Mouse (Mus musculus) adrenal gland, postnatal 10 days (tissue): ENCODE measurements around the gene Sh3pxd2a. TPM values are rescaled to one million over a fixed set of nuclear protein-coding genes. Genes with fewer than 3 reads are reported as not detected.

Experiments used
- DNase-seq: peaks from one replicate; pipeline ENCODE4 v3.0.0; 2021; ENCODE audit warnings: mixed read lengths
- total RNA-seq, 2 experiments: library from RNA; stranded (reverse); gene quantifications; 2 replicates each; pipeline ENCODE4 v1.2.3; 2021

Gene Sh3pxd2a
- total RNA-seq, 2 experiments from 2014 or later = 138 to 164 TPM

DNA sequence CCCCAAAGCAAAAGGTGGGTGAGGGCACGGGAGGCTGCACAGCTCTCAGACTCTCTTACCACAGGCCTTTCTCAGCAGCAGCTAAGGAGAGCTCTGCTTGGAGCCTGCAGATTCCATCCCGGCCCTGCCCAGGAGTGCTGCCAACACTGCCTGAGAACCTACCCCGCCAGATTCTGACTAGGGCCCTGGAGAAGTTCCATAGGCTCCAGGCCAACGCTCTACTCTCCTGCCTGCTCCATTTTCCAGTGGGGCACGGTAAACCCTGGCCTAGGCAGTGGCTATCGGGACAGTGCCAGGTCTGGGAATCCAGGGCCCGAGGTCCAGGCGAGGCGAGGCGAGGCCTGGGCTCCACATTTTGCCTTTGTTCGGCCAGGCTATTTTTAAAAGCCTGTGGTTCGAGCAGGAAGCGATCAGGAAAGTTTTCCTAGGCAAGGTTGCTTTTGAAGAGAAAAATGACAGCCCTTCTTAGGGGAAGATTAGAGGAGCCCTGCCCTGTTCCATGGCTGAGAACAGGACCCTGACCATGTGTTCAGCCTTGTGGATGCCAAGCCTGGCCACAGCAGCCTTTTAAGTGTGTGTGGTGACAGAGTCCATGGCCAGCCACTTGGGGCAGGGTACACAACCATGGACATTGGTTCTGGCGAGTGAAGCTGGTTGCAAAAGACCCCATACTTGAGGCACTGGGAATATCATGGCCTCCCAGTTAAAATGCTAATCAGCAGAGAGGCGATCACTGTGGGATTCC, 184.2 kb downstream of the Sh3pxd2a start:
- peak; percentile 83 for DNase-seq

DNA sequence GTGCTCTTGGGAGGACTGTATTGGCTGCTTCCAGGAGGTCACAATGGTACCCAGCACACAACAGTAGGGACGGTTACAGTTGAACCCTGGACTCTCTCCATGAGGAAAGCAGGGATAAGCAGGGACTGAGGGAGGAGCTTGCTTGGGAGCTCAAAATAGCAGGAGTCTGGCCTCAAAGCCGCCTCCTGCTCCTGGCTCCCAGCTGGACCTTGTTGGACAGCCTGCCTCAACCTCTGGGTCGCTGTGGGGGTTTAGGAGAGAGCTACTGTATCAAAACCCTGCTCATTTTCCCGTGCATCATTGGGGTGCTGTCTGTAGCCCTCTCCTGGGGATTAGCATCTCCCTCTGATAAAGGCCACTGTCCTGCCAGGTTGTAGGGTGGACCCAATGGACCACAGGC, 184.8 kb downstream of the Sh3pxd2a start:
- no peak for DNase-seq

DNA sequence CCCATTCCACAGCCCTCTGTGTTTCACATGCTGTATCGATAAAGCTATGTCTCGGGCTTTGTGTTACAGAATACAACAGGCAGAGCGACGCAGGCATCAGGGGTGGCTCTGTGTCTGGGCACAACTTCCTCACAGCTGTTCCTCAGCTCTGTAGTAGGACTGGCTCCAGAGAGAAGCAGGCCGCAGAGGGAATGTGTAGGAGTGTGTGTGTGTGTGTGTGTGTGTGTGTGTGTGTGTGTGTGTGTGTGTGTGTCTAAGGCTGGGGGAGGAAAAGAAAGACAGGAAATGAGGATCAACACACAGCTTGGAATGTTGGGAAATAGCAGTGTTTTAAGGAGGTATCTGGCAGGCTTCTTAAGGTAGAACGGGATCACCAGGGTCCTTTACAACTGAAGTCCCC, 187.5 kb downstream of the Sh3pxd2a start:
- no peak for DNase-seq

DNA sequence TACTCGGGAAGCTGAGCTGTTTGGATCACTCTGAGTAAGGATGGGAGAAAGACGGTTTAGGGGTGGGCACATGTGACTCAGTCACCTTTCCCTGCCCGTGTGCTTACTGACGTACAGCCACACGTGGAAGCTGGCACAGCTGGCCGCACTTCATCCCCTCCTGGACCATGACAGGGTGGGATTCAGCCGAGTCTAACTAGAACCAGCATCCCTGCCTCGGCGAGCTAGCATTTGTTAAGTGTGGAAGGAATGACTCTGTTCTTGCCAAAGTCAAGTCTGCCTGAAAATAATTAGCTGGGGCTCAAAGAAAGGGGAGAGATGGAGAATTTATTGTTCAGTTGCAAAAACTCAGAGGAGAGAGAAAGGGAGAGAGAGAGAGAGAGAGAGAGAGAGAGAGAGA, 193.7 kb downstream of the Sh3pxd2a start:
- DNase-seq = no peak

DNA sequence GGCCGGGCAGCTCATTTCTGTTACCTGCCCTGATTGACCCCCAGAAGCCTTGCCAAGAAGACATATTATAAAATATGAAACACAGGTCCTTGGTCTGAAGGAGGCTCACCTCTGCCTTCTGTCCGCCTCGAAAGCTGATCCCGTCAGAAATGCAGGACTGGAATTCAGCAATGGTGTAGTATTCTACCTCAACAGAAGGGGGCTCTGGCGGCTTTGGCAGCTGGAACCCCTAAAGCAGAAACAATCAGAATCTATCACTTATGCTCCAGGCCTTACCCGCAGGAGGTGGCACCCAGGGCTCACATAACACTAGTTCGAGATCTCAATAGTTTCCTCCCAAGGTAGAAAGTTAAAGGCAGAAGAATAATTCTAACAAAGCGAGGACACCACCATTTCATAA, 194.5 kb downstream of the Sh3pxd2a start:
- DNase-seq = no peak

DNA sequence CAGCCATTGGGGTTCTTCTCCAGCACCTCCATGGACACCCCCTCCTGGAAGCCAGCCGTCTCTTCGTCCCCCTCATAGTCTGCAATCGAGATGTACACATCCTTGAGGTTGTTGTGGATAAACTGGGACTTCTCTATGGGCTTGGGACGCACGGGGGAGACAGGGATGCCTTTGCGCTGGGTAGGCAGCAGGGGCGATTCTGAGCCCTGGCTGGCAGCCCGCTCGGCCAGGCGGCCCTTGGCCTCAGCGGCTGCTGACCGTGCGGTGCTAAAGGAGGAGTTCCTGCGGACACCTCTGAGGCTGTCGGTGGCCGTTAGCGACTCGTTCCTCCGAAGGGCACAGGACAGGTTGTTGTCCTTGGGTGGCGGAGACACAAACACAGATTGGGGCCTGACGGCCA, 197.1 kb downstream of the Sh3pxd2a start:
- no peak for DNase-seq

DNA sequence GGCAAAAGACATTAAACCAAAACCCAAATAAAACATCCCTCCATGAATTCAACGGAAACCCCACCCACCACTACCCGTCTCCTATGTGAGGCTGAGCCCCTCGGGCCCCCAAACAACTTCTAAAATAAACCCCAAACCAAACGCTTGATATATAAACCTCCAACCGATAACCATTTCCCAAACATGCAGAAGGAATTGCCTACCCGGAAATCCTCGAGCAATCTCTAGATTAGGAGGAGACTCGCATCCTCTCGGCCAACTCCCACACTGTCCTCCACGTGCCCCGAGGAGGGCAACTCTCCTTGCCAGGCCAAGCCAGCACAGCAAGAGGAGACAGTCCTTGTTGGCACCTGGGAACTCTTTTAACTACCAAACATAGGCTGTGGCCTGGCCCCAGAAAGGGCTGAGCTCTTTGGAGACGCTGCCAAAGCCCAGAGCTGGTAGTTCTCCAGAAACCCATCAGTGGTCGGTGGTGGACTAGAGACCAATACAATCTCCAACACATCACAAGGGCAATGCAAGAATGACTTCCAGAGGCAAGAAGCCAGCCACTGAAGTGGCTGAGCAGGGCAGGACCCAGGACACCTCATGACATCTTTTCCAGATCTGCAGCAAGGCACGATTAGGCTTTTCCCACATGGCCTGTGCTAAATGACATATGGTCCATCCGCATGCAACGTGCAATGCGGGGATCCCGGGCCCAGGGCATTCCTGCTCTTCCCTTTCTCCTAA, 198.0 kb downstream of the Sh3pxd2a start:
- DNase-seq = no peak

DNA sequence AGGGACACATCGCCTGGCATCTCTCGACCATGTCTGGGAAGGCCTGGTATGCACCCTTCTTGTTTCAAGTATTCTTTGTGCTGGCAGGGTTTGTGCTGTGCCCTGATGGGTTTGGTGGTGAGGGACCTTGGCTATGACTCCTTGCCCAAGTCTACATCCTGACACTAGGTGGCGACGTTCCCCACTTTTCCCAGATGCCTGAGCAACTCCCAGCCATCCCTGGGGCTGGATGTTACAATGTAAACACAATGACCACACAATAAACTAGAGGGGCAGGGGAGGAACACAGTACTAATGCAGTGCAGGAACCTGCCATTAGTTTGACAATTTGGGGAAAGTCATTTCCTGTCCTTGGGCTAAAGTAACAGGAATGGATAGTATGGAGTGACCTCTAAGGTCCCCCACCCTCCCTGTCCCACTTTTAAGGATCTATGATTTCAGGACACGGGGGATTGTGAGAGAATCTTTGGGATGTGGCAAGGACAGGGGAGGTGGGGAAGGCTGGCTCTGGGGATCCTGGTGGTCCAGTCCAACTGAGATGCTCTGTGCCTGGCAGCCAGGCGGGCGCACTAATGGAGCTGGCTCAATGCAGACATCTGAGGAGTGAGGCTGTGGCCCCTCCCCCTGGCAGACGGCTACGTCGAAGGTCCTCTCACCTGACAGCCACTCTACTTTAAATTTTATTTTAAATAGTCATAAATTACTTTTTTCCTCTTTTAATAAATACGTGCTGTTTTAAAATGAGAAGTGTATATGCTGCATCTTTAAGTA, 199.7 kb downstream of the Sh3pxd2a start:
- DNase-seq = peak; percentile 86

DNA sequence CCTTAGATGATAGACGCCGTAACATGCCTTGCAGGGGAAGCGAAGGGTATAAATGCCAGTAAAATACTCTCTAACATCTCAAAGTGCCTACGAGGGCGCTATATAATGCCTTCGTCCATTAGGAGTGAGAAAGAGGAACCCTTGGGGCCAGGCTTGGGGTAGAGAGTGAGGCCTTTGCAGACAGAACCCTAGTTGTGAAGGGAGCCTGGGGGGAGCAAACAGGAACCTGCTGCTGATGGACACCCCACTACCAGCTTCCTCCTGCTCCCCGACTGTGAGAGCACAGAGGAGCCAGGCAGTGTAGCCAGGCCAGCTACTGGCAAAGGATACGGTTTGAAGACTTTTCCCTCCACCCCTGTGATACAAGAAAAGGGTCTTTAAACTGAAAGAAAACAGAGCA, 200.6 kb downstream of the Sh3pxd2a start:
- DNase-seq = no peak

DNA sequence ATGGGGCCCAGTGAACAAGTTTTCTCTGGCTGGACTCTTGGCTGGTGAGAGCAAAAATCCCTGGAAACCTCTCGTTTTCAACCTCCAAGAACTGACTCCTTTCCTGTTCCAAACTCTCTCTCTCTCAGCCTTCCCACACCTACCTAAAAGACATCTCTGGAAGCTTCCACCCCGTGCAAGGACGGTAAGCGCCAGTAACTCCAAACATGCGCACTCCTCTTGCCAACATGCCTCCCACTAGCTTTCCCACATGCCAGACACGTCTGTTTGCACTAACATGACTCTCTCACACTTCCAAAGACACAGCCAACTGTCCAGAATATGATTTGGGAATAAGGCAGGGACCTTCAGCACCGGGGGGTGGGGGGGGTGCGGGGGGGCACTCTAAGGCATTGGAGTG, 203.0 kb downstream of the Sh3pxd2a start:
- DNase-seq = no peak

DNA sequence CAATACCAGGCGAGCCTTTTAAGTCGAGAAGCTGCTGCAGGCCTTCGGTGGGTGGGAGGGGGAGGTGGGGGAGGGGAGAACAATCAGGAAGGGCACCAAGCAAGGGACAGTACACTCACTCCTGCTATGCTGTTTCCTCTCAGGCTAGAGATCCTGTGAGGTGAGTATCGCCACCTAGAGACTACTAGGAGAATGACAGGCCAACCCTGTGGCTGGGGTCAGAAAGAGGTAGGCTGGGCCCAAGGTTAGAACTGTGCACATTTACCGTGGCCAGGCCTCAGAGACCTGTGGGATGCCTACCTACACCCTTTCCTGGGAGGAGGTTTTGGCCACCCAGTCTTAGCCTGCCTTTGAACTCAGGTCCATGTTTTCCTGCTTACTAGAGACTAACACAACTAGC, 204.6 kb downstream of the Sh3pxd2a start:
- DNase-seq = no peak

DNA sequence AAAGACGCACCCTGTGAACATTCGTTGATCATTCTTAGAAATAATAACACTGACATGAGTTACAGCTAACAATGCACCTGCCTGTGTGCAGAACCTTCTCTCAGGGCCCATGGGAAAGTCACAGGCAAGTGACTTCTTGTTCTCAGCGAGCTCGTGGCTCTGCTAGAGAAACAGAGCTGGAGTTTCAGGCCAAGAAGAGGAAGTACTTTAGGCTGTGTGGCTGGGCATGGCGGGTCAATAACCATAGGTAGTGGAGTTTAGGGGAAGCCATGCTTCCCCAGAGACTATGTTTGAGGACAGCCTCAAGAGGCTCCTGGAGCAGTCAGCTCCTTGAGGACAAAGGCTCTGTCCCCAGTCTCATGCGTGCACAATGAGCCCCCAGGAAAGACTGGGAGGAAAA, 208.3 kb downstream of the Sh3pxd2a start:
- no peak for DNase-seq

DNA sequence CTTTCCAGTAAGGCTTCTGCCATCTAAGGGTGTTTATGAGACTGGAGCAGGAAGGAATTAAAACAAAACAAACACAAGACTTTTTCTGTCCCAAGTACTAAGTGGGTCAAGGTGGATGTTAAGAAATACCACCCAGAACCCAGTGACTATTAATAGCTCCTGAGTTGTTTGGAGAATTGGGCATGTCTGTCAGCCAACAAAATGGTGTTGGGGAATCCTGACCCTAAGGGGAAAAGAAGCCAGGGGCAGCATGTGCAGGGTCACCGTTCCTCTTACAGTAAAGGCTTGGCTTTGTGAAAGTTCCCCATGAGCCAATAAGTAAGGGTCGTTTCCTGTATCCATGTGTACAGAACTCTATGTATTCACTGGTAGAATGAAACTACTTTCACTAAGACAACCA, 209.2 kb downstream of the Sh3pxd2a start:
- no peak for DNase-seq

DNA sequence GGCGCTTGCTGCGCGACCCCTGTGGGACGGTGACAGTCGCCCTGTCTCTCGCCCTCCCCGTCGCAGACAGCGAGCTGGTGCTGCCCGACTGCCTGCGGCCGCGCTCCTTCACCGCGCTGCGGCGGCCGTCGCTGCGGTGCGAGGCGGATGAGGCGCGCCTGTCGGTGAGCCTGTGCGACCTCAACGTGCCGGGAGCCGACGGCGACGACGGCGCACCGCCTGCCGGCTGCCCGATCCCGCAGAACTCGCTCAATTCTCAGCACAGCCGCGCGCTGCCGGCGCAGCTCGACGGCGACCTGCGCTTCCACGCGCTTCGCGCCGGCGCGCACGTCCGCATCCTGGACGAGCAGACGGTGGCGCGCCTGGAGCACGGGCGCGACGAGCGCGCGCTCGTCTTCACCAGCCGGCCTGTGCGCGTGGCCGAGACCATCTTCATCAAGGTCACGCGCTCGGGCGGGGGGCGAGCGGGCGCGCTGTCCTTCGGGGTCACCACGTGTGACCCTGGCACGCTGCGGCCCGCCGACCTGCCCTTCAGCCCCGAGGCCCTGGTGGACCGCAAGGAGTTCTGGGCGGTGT, 211.1 kb downstream of the Sh3pxd2a start:
- peak; percentile 46 for DNase-seq

DNA sequence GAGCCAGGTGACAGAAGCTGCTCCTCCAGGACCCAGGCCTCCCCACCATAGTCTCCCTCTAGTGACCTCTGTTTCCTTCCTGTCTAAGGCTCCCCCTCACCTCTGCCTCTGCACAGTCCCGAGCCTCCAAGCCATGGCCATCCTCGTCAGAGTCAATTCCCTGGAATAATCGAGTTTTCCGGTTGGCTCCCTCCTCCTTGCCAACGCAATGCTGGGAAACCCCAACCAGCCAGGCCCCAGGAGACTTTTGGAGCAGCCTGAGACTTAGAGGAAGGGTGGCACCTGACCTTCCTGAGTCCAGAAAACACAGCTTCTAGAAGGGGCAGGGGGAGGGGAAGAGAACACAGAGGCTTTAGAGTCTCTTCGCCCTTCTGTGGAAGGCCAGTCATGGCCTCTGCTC, 213.3 kb downstream of the Sh3pxd2a start:
- no peak for DNase-seq

DNA sequence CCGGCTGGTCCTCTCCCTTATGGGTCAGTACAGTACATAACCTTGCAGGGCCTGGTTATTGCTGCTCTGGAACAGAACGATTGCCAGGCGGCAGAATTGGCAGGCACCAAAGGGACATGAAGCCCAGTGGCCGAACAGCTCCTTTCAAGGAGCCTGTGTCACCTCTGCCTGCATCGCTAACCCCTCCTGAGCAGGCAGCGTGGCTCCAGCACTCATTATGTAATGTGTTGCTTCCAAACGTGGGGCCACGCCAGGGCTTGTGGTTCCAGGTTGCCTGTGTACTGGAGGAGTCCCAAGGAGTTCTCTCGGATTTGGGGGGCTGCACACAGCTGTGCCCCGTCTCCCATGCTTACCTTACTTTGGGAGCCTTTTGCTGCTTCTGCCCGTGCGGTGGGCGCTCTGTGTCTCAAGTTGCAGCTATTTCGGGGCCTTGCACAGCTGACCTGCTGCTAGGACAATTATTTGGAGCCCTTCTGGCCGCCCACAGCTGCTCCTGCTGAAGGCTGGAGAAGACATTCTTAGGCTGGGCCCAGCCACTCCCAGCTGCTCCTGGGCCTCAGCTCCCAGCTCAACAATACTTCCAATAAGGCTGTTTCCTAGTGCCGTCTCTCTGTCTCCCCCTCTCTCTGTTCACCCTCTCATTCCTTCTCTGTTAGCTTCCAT, 215.2 kb downstream of the Sh3pxd2a start:
- DNase-seq = no peak

DNA sequence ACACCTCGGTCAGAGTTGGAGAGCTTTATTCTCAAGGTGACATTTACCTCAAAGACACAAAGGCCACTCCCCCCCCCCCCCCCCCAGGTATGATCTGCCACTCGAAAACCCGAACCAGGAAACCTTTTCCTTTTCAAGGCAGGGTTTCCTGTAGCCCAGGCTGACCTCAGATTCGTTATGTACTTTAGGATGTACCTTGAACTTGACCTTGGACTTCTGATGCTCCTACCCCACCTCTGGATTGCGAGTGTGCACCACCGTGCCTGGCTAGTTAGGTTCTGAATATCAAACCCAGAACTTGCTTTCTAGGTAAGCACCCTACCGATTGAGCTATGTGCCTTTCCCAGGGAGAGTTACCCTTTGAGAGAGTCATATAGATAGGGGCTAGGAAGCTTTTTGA, 215.9 kb downstream of the Sh3pxd2a start:
- no peak for DNase-seq

DNA sequence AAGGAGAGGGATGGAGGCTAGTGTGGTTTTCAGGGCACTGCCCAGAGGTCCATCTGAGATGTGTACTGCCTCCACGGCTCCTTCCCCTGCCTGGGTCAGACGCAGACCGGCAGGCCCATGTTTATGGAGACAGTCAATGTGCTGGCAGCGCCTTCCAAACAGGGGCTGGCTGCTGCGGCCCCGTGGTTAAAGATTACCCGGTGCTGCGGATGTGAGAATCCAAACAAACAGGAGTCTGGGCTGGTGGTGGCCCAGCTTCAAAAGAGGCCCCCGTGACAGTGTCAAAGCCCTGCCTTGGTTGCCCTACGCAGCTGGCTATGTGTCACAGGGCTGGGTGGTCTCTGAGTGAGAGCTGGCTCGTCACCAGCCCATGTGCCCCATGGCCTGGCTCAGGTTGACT, 216.4 kb downstream of the Sh3pxd2a start:
- no peak for DNase-seq

DNA sequence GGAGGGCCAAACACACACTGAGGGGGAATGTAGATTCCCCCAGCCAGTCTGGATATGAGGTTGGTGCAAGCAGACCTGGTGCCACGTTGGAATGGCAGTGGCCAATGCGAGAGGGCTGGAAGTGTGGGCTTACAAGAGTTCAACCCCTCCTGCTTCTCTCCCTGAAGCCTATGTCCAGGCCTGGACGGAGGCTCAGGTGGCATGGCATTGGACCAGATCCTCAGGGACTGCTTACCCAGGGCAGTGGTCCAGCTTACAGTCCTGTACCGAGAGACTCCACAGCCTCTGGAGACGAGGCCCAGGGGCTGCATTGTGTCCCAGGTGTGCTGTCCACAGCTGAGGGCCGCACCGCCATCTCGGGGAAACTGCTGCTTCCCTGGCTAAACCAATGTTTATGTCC, 218.7 kb downstream of the Sh3pxd2a start:
- DNase-seq = no peak

DNA sequence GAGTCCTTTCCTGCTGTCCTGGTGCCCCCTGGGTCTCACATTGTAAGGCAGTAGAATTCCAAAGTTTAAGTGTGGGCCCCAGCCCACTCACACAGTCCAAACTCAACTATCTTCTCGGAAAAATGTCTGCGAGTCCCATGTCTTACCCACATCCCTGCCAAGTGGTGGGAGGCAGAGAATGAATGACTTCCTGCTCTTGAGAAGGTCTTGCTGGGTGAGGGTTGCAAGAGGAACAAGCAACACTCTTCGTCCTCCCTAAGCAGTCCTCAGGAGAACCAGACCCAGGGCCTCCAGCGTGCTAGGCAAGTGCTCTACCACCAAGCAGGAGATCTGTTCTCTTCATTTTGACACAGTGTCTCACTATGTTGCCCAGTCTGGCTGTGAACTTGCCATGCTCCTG, 222.0 kb downstream of the Sh3pxd2a start:
- DNase-seq = no peak

DNA sequence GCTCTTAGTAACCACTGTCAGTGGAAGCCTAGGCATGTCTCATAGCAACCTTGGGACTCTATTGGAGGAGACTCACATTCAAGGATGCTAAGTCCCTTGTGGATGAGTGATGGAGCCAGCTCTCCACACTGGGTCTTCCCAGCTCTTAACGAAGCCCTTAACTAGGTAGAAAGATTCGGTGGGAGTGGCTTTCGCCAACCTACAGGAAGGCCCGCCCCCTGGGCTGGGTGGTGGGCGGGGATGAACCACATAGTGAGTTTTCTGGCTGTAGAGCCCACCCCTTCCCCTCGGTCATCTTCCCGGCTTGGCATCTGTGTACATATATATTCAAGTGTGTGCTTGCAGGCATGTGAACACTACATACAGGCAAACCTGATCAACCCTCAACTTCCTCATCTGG, 223.2 kb downstream of the Sh3pxd2a start:
- no peak for DNase-seq

DNA sequence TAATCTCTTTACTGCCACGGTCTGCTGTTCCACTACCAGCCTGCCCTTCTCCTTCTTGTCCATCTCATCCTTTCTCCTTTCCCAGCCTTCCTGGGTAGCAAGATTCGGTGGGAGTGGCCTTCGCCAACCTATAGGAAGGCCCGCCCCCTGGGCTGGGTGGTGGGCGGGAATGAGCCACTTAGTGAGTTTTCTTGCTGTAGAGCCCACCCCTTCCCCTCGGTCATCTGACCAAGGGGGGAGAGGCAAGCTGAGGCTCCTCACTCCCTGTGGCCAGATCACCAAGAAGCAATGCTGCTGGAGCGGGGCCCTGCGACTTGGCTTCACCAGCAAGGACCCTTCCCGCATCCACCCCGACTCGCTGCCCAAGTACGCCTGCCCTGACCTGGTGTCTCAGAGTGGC, 224.1 kb downstream of the Sh3pxd2a start:
- no peak for DNase-seq
